Mouse (Mus musculus): ENCODE measurements around the gene Gabrr3.

The Gabrr3 gene

GRCm38 (mm10) chr16:59471637-59472278 is 64.6 kb downstream of the Gabrr3 start, which contains the start of gene Riox2:
Riox2 (plus strand) TSS chr16:59471775.
- peak; percentile 80 to 81 for DNase-seq (ENCODE audit: low spot score in 2 of 2)

GRCm38 (mm10) chr16:59472546-59472945 is 65.4 kb downstream of the Gabrr3 start:
- DNase-seq (ENCODE audit: low spot score in 2 of 2) = no peak

DNA sequence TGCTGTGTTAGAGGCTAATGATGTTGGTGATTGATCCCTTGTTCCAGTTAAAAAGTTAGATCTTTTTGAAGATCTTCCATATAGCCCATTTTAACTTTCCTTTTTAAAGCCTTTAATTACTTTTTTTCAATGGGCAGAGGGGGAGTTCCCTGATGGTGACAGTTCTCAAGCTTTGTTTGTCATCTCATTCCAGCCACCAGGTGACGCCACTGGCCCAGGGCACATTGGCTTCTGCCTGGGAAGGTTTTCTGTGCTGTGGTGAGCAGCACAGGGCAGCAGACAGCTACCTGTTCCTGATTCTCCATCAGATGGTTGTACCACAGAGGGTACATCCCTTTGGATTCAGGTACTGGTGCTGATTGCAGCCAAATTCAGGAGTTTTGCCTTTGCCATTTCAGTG is 67.7 kb downstream of the Gabrr3 start:
- peak in 1 of 2 experiments; percentile 38 for DNase-seq (ENCODE audit: low spot score in 2 of 2)

GRCm38 (mm10) chr16:59477955-59478354 is 70.8 kb downstream of the Gabrr3 start:
- no peak for DNase-seq (ENCODE audit: low spot score in 2 of 2)

DNA sequence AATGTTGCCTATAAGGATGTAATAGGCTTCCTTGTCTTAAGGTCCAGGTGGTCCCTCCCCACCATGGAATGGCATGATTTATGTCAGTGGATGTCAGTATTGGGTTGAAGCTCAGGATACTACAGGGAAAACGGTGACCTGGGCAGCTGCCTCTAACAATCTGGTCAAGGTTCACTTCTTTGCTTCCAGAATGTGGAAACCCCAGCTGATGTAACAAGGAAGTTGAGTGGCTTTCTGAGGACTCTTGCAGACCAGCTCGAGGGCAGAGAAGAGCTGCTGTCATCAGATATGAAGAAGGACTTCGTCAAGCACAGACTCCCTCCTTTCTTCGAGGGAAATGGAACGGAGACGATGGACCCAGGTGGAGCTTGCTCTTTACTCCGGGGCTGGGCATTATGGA is 80.1 kb downstream of the Gabrr3 start:
- DNase-seq (ENCODE audit: low spot score in 2 of 2) = no peak

GRCm38 (mm10) chr16:59487975-59488548 is 80.9 kb downstream of the Gabrr3 start:
- no peak for DNase-seq (ENCODE audit: low spot score in 2 of 2)

- no peak for DNase-seq (ENCODE audit: low spot score in 2 of 2)
Observed at GRCm38 (mm10) chr16:59493199-59493598, 86.1 kb downstream of the Gabrr3 start.

- no peak for DNase-seq (ENCODE audit: low spot score in 2 of 2)
Observed at GRCm38 (mm10) chr16:59497947-59498346, 90.8 kb downstream of the Gabrr3 start.

DNA sequence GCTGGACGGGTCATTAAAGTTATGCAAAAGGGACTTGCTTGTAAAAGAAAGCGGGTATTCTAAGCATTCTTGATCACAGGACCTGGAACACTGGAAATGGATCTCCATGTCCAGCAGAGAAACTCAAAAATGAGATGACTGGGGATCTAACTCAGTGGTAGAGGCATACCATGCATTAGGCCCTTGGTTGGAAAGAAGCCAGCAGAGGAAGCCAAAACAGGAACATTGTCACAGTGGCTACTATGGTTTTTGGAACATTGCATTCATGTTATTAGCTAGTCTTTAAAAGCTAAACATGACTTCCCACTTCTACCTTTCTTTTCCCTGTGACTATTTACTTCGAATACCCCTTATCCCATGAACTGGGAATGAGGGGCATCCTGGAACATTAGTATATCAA is 92.0 kb downstream of the Gabrr3 start:
- no peak for DNase-seq (ENCODE audit: low spot score in 2 of 2)

GRCm38 (mm10) chr16:59509830-59510229 is 102.7 kb downstream of the Gabrr3 start:
- DNase-seq (ENCODE audit: low spot score in 2 of 2) = no peak

Data from heart, adult 9 months (tissue).